Mouse (Mus musculus): ENCODE measurements around the gene Dhx8.

The Dhx8 gene

GRCm38 (mm10) chr11:101732518-101733440 lies at the start of gene Dhx8:
Gene Dhx8 (plus strand): TSS chr11:101732919.
- peak; percentile 99 for DNase-seq

- no peak for DNase-seq
Measured at GRCm38 (mm10) chr11:101687351-101688301, 45.1 kb upstream of the Dhx8 start.

GRCm38 (mm10) chr11:101689701-101690113 lies 43.0 kb upstream of the Dhx8 start:
- no peak for DNase-seq

GRCm38 (mm10) chr11:101690326-101690725 lies 42.4 kb upstream of the Dhx8 start:
- no peak for DNase-seq

- peak; percentile 53 for DNase-seq
Measured at GRCm38 (mm10) chr11:101695906-101696661, 36.6 kb upstream of the Dhx8 start.

- peak; percentile 54 for DNase-seq
Measured at GRCm38 (mm10) chr11:101697156-101697861, 35.4 kb upstream of the Dhx8 start.

GRCm38 (mm10) chr11:101698114-101698513 lies 34.6 kb upstream of the Dhx8 start:
- DNase-seq: no peak

- DNase-seq: no peak
Measured at GRCm38 (mm10) chr11:101699556-101699955, 33.2 kb upstream of the Dhx8 start.

GRCm38 (mm10) chr11:101699991-101700390 lies 32.7 kb upstream of the Dhx8 start:
- no peak for DNase-seq

- no peak for DNase-seq
Measured at GRCm38 (mm10) chr11:101700446-101700845, 32.3 kb upstream of the Dhx8 start.

GRCm38 (mm10) chr11:101704081-101704480 lies 28.6 kb upstream of the Dhx8 start:
- DNase-seq: no peak

GRCm38 (mm10) chr11:101706764-101707448 lies 25.8 kb upstream of the Dhx8 start:
- no peak for DNase-seq

GRCm38 (mm10) chr11:101708482-101708881 lies 24.2 kb upstream of the Dhx8 start:
- DNase-seq: no peak

GRCm38 (mm10) chr11:101712811-101713210 lies 19.9 kb upstream of the Dhx8 start:
- DNase-seq: no peak

- DNase-seq: no peak
Measured at GRCm38 (mm10) chr11:101714012-101714411, 18.7 kb upstream of the Dhx8 start.

GRCm38 (mm10) chr11:101718324-101718723 lies 14.4 kb upstream of the Dhx8 start:
- no peak for DNase-seq

- DNase-seq: no peak
Measured at GRCm38 (mm10) chr11:101719986-101720520, 12.7 kb upstream of the Dhx8 start.

- no peak for DNase-seq
Measured at GRCm38 (mm10) chr11:101725043-101725442, 7.7 kb upstream of the Dhx8 start.

- DNase-seq: no peak
Measured at GRCm38 (mm10) chr11:101726765-101727164, 6.0 kb upstream of the Dhx8 start.

GRCm38 (mm10) chr11:101729308-101729707 lies 3.4 kb upstream of the Dhx8 start:
- DNase-seq: no peak

GRCm38 (mm10) chr11:101733596-101733995 lies 877 bp downstream of the Dhx8 start:
- no peak for DNase-seq

All from thymus, postnatal 4 days (tissue).